ENCODE assay signal across 23 mouse cellular contexts in genomic region chr14:24293631-24294030, GRCm38 (mm10). TPM values are rescaled to one million over a fixed set of nuclear protein-coding genes. Genes with fewer than 3 reads are reported as not detected.
DNase-seq lines count a peak whose midpoint lies in the region; ATAC-seq and TF ChIP-seq lines count a peak whose summit lies in the region.
"Had no signal": no experiment of that assay in that cellular context is flagged by ENCODE, and none has a peak within 500 bp of the region (broad histone marks: within the 10 kb centered on the region; RNA-seq: fewer than 3 reads in every experiment).

No protein-coding gene starts in this region.

- H3K27ac ChIP-seq in heart, embryonic 12.5 days (ENCODE audit: poor library complexity, severe bottlenecking): no peak overlapping the region
- H3K27ac ChIP-seq in liver, embryonic 11.5 days (ENCODE audit: low read depth, low read length): no peak overlapping the region
- no peak overlapping the region for H3K27ac ChIP-seq in liver, postnatal 0 days (ENCODE audit: low read depth)
- H3K27ac ChIP-seq: embryonic facial prominence, embryonic 13.5 days; embryonic facial prominence, embryonic 15.5 days; forebrain, embryonic 10.5 days; forebrain, embryonic 12.5 days had no signal

- H3K36me3 ChIP-seq in heart, embryonic 12.5 days: no peaks in the 10 kb centered on the region
- no peaks in the 10 kb centered on the region for H3K36me3 ChIP-seq in liver, embryonic 11.5 days (ENCODE audit: control insufficient read depth, insufficient read depth, low read length)
- no peaks in the 10 kb centered on the region for H3K36me3 ChIP-seq in liver, postnatal 0 days (replicated peaks; ENCODE audit: insufficient read depth, low read length)
- H3K36me3 ChIP-seq: embryonic facial prominence, embryonic 13.5 days; embryonic facial prominence, embryonic 15.5 days; forebrain, embryonic 10.5 days; forebrain, embryonic 12.5 days had no signal

- 48% methylated on average over 5 of the region's 5 CpGs for WGBS in heart, embryonic 12.5 days
- 66% methylated on average over 5 of the region's 5 CpGs for WGBS in liver, embryonic 11.5 days
- 62% methylated on average over 5 of the region's 5 CpGs for WGBS in liver, postnatal 0 days (ENCODE audit: insufficient replicate concordance)

- peak; percentile 57 for DNase-seq in heart, adult 11 months
- DNase-seq in liver, embryonic 11.5 days (ENCODE audit: low spot score): peak; percentile 20
- no peak for DNase-seq in liver, postnatal 0 days
- DNase-seq: adrenal gland, adult 2 months; adrenal gland, postnatal 10 days; adrenal gland, postnatal 25 days; cerebellum, adult 11 months; cerebellum, adult 18-20 months; cerebellum, adult 8-10 months; cerebellum, adult 9-11 months; cerebellum, postnatal 14 days; cerebellum, postnatal 36 days; embryo, embryonic 11 days had no signal

- H3K4me1 ChIP-seq in heart, embryonic 12.5 days (replicated peaks): peaks cover 8% of the 10 kb centered on the region; the same call in 1 of the 2 replicates
- H3K4me1 ChIP-seq in liver, embryonic 11.5 days (replicated peaks; ENCODE audit: control insufficient read depth, insufficient read depth, low read length): no peaks in the 10 kb centered on the region
- no peaks in the 10 kb centered on the region for H3K4me1 ChIP-seq in liver, postnatal 0 days (ENCODE audit: insufficient read depth)
- H3K4me1 ChIP-seq: embryonic facial prominence, embryonic 13.5 days; embryonic facial prominence, embryonic 15.5 days; forebrain, embryonic 10.5 days; forebrain, embryonic 12.5 days had no signal

- H3K9me3 ChIP-seq in heart, embryonic 12.5 days (replicated peaks): no peaks in the 10 kb centered on the region
- H3K9me3 ChIP-seq in liver, embryonic 11.5 days (ENCODE audit: control insufficient read depth, low read length): no peaks in the 10 kb centered on the region
- H3K9me3 ChIP-seq in liver, postnatal 0 days (ENCODE audit: low read length): no peaks in the 10 kb centered on the region
- H3K9me3 ChIP-seq: embryonic facial prominence, embryonic 13.5 days; embryonic facial prominence, embryonic 15.5 days; forebrain, embryonic 10.5 days; forebrain, embryonic 12.5 days had no signal

- no peak for TF ChIP-seq CTCF in liver, postnatal 0 days (IDR thresholded peaks at IDR 0.05; ENCODE audit: low read depth)

- no peak for TF ChIP-seq EP300 in liver, postnatal 0 days (IDR thresholded peaks at IDR 0.05; ENCODE audit: low read depth)

- H3K9ac ChIP-seq in heart, embryonic 12.5 days: no peak overlapping the region
- H3K9ac ChIP-seq in liver, embryonic 11.5 days (ENCODE audit: low read depth, low read length): no peak overlapping the region
- H3K9ac ChIP-seq in liver, postnatal 0 days (replicated peaks): no peak overlapping the region
- H3K9ac ChIP-seq: embryonic facial prominence, embryonic 13.5 days; embryonic facial prominence, embryonic 15.5 days; forebrain, embryonic 12.5 days had no signal

- no peak for ATAC-seq in heart, embryonic 12.5 days (ENCODE audit: insufficient number of reproducible peaks, low FRiP score)
- no peak for ATAC-seq in liver, embryonic 11.5 days (replicated peaks; ENCODE audit: low FRiP score)
- no peak for ATAC-seq in liver, postnatal 0 days
- ATAC-seq: forebrain, embryonic 14.5 days; forebrain, embryonic 16.5 days had no signal

- peaks cover 7% of the 10 kb centered on the region; the same call in 1 of the 2 replicates for H3K27me3 ChIP-seq in heart, embryonic 12.5 days (replicated peaks)
- H3K27me3 ChIP-seq in liver, embryonic 11.5 days (replicated peaks; ENCODE audit: control insufficient read depth, insufficient read depth, low read length): no peaks in the 10 kb centered on the region
- H3K27me3 ChIP-seq in liver, postnatal 0 days (ENCODE audit: insufficient read depth, low read length): no peaks in the 10 kb centered on the region
- H3K27me3 ChIP-seq: embryonic facial prominence, embryonic 13.5 days; embryonic facial prominence, embryonic 15.5 days; forebrain, embryonic 12.5 days had no signal

- no peak overlapping the region for H3K4me2 ChIP-seq in heart, embryonic 12.5 days
- no peak overlapping the region for H3K4me2 ChIP-seq in liver, embryonic 11.5 days
- H3K4me2 ChIP-seq in liver, postnatal 0 days (ENCODE audit: low read depth, low read length): no peak overlapping the region
- H3K4me2 ChIP-seq: embryonic facial prominence, embryonic 13.5 days; embryonic facial prominence, embryonic 15.5 days; forebrain, embryonic 12.5 days had no signal

- no peak overlapping the region for H3K4me3 ChIP-seq in heart, embryonic 12.5 days
- no peak overlapping the region for H3K4me3 ChIP-seq in liver, embryonic 11.5 days (ENCODE audit: low read depth, low read length)
- H3K4me3 ChIP-seq in liver, postnatal 0 days (ENCODE audit: low read depth, low read length): no peak overlapping the region
- H3K4me3 ChIP-seq: embryonic facial prominence, embryonic 13.5 days; embryonic facial prominence, embryonic 15.5 days; erythroblast, embryonic 14.5 days; forebrain, embryonic 10.5 days; forebrain, embryonic 12.5 days had no signal

RNA-seq across cellular contexts. Expression of gene E330034G19Rik, which starts 0.6 kb away (rescaled TPM):
- polyA plus RNA-seq in heart, embryonic 12.5 days (2016; fragmentation: Nextera tagmentation; extraction: Ambion mirVana): 0.14 TPM in 1 of 2 replicates, not detected in the other
- not detected in 2 replicates for polyA plus RNA-seq in liver, embryonic 11.5 days (2014; fragmentation: Nextera tagmentation; extraction: Ambion mirVana)
- not detected in 2 replicates for polyA plus RNA-seq in liver, postnatal 0 days (2015; fragmentation: Nextera tagmentation; extraction: Ambion mirVana)
- polyA plus RNA-seq: adrenal gland, adult 2 months; C2C12; embryonic facial prominence, embryonic 11.5 days; embryonic facial prominence, embryonic 13.5 days; erythroblast, embryonic 14.5 days; forebrain, embryonic 10.5 days; forebrain, embryonic 12.5 days; forebrain, embryonic 14.5 days; forebrain, embryonic 16.5 days had no signal

RNA-seq across cellular contexts. Expression of gene Dlg5, which starts 47.9 kb away (rescaled TPM):
- 13.6 and 16.2 TPM in 2 replicates for polyA plus RNA-seq in heart, embryonic 12.5 days (2016; fragmentation: Nextera tagmentation; extraction: Ambion mirVana)
- 7.7 and 9.2 TPM in 2 replicates for polyA plus RNA-seq in liver, embryonic 11.5 days (2014; fragmentation: Nextera tagmentation; extraction: Ambion mirVana)
- polyA plus RNA-seq in liver, postnatal 0 days (2015; fragmentation: Nextera tagmentation; extraction: Ambion mirVana): 0.47 and 0.88 TPM in 2 replicates
